Mouse (Mus musculus): ENCODE data around the gene Olfr49. TPM values are rescaled to one million over a fixed set of nuclear protein-coding genes. Genes with fewer than 3 reads are reported as not detected.
"Not testable (repeated sequence)": the region's sequence is repeated elsewhere in the genome, so short reads cannot be mapped to it uniquely, and the experiment has no call there.

Olfr49 gene
- polyA plus RNA-seq, 1 experiment from 2014 or later, result not detected

GRCm38 (mm10) chr14:54234231-54235040 is 50.3 kb downstream of the Olfr49 start:
- ATAC-seq (ENCODE audit: low FRiP score), result no peak
- peaks cover 13% of the 10 kb centered on the region for H3K36me3 ChIP-seq (replicated peaks; ENCODE audit: control insufficient read depth, insufficient read depth)
- H3K27me3 ChIP-seq (ENCODE audit: control insufficient read depth, insufficient read depth, low read length), result no peaks in the 10 kb centered on the region
- no peak for DNase-seq (ENCODE audit: low spot score)
- no peaks in the 10 kb centered on the region for H3K9me3 ChIP-seq (ENCODE audit: control insufficient read depth, low read length)
- H3K4me3 ChIP-seq (replicated peaks; ENCODE audit: low read length), result no peak overlapping the region
- H3K9ac ChIP-seq, result no peak overlapping the region
- 69% methylated on average over 20 of the region's 20 CpGs for WGBS
- H3K4me2 ChIP-seq (replicated peaks), result no peak overlapping the region
- peak overlapping the region; percentile 15; the same call in 1 of the 2 replicates for H3K27ac ChIP-seq
- peaks cover 4% of the 10 kb centered on the region; the same call in 1 of the 2 replicates for H3K4me1 ChIP-seq (replicated peaks; ENCODE audit: control insufficient read depth, insufficient read depth, low read length)

GRCm38 (mm10) chr14:54233559-54234143 is 51.1 kb downstream of the Olfr49 start:
- H3K27ac ChIP-seq, result peak overlapping the region; percentile 74; the same call in 1 of the 2 replicates
- no peaks in the 10 kb centered on the region for H3K9me3 ChIP-seq (ENCODE audit: control insufficient read depth, low read length)
- H3K4me2 ChIP-seq (replicated peaks), result no peak overlapping the region
- H3K9ac ChIP-seq, result no peak overlapping the region
- no peak for ATAC-seq (ENCODE audit: low FRiP score)
- H3K27me3 ChIP-seq (ENCODE audit: control insufficient read depth, insufficient read depth, low read length), result no peaks in the 10 kb centered on the region
- peaks cover 12% of the 10 kb centered on the region for H3K4me1 ChIP-seq (replicated peaks; ENCODE audit: control insufficient read depth, insufficient read depth, low read length)
- DNase-seq (ENCODE audit: low spot score), result no peak
- H3K4me3 ChIP-seq (replicated peaks; ENCODE audit: low read length), result no peak overlapping the region
- WGBS, result 74% methylated on average over 16 of the region's 16 CpGs
- peaks cover 13% of the 10 kb centered on the region for H3K36me3 ChIP-seq (replicated peaks; ENCODE audit: control insufficient read depth, insufficient read depth)

- no peak for ATAC-seq (ENCODE audit: low FRiP score)
- 42% methylated on average over 9 of the region's 9 CpGs for WGBS
- Histone ChIP-seq H3K4me3 (replicated peaks; ENCODE audit: low read length) (no peak overlapping the region), H3K9ac (no peak overlapping the region), H3K27me3 (ENCODE audit: control insufficient read depth, insufficient read depth, low read length) (no peaks in the 10 kb centered on the region), H3K4me1 (replicated peaks; ENCODE audit: control insufficient read depth, insufficient read depth, low read length) (peaks cover 18% of the 10 kb centered on the region), H3K4me2 (replicated peaks) (no peak overlapping the region), H3K9me3 (ENCODE audit: control insufficient read depth, low read length) (no peaks in the 10 kb centered on the region), H3K36me3 (replicated peaks; ENCODE audit: control insufficient read depth, insufficient read depth) (peaks cover 13% of the 10 kb centered on the region), H3K27ac (peak overlapping the region; percentile 74)
- no peak for DNase-seq (ENCODE audit: low spot score)
Observed at GRCm38 (mm10) chr14:54232811-54233558, 51.8 kb downstream of the Olfr49 start.

GRCm38 (mm10) chr14:54232143-54232542 is 52.6 kb downstream of the Olfr49 start:
- no peak overlapping the region for H3K4me3 ChIP-seq (replicated peaks; ENCODE audit: low read length)
- H3K27me3 ChIP-seq (ENCODE audit: control insufficient read depth, insufficient read depth, low read length), result no peaks in the 10 kb centered on the region
- H3K4me1 ChIP-seq (replicated peaks; ENCODE audit: control insufficient read depth, insufficient read depth, low read length), result peaks cover 18% of the 10 kb centered on the region
- no peak overlapping the region for H3K9ac ChIP-seq
- peak overlapping the region; percentile 54; the same call in 1 of the 2 replicates for H3K27ac ChIP-seq
- H3K4me2 ChIP-seq (replicated peaks), result no peak overlapping the region
- peaks cover 13% of the 10 kb centered on the region for H3K36me3 ChIP-seq (replicated peaks; ENCODE audit: control insufficient read depth, insufficient read depth)
- ATAC-seq (ENCODE audit: low FRiP score) (no peak), DNase-seq (ENCODE audit: low spot score) (no peak)
- WGBS, result 43% methylated on average over 9 of the region's 9 CpGs
- H3K9me3 ChIP-seq (ENCODE audit: control insufficient read depth, low read length), result no peaks in the 10 kb centered on the region

- ATAC-seq (ENCODE audit: low FRiP score) (no peak), DNase-seq (ENCODE audit: low spot score) (no peak)
- no peaks in the 10 kb centered on the region for H3K27me3 ChIP-seq (ENCODE audit: control insufficient read depth, insufficient read depth, low read length)
- H3K4me2 ChIP-seq (replicated peaks), result no peak overlapping the region
- no peak overlapping the region for H3K9ac ChIP-seq
- H3K36me3 ChIP-seq (replicated peaks; ENCODE audit: control insufficient read depth, insufficient read depth), result peaks cover 13% of the 10 kb centered on the region
- no peak overlapping the region for H3K27ac ChIP-seq
- WGBS, result 84% methylated on average over 20 of the region's 21 CpGs
- H3K4me3 ChIP-seq (replicated peaks; ENCODE audit: low read length), result no peak overlapping the region
- H3K4me1 ChIP-seq (replicated peaks; ENCODE audit: control insufficient read depth, insufficient read depth, low read length), result peaks cover 18% of the 10 kb centered on the region
- H3K9me3 ChIP-seq (ENCODE audit: control insufficient read depth, low read length), result no peaks in the 10 kb centered on the region
Observed at GRCm38 (mm10) chr14:54231176-54231956, 53.4 kb downstream of the Olfr49 start.

- ATAC-seq (ENCODE audit: low FRiP score), result no peak
Observed at GRCm38 (mm10) chr14:54230638-54231150, 54.0 kb downstream of the Olfr49 start.

GRCm38 (mm10) chr14:54229849-54230248 is 54.9 kb downstream of the Olfr49 start:
- ATAC-seq (ENCODE audit: low FRiP score); H3K4me3 ChIP-seq (replicated peaks; ENCODE audit: low read length); H3K27me3 ChIP-seq (ENCODE audit: control insufficient read depth, insufficient read depth, low read length); H3K9me3 ChIP-seq (ENCODE audit: control insufficient read depth, low read length); H3K4me2 ChIP-seq (replicated peaks); DNase-seq (ENCODE audit: low spot score); H3K27ac ChIP-seq; H3K36me3 ChIP-seq (replicated peaks; ENCODE audit: control insufficient read depth, insufficient read depth); H3K9ac ChIP-seq: not testable (repeated sequence)
- peaks cover 22% of the 10 kb centered on the region for H3K4me1 ChIP-seq (replicated peaks; ENCODE audit: control insufficient read depth, insufficient read depth, low read length)
- 87% methylated on average over 3 of the region's 4 CpGs for WGBS

More at GRCm38 (mm10) chr14:54230638-54231150, 54.0 kb downstream of the Olfr49 start:
- H3K9ac ChIP-seq, result no peak overlapping the region
- DNase-seq (ENCODE audit: low spot score), result no peak
- H3K27ac ChIP-seq, result no peak overlapping the region
- peaks cover 13% of the 10 kb centered on the region for H3K36me3 ChIP-seq (replicated peaks; ENCODE audit: control insufficient read depth, insufficient read depth)
- no peak overlapping the region for H3K4me3 ChIP-seq (replicated peaks; ENCODE audit: low read length)
- H3K4me1 ChIP-seq (replicated peaks; ENCODE audit: control insufficient read depth, insufficient read depth, low read length), result peaks cover 20% of the 10 kb centered on the region
- H3K9me3 ChIP-seq (ENCODE audit: control insufficient read depth, low read length), result no peaks in the 10 kb centered on the region
- H3K27me3 ChIP-seq (ENCODE audit: control insufficient read depth, insufficient read depth, low read length), result no peaks in the 10 kb centered on the region
- 80% methylated on average over 14 of the region's 14 CpGs for WGBS
- H3K4me2 ChIP-seq (replicated peaks), result no peak overlapping the region

GRCm38 (mm10) chr14:54228933-54229713 is 55.6 kb downstream of the Olfr49 start:
- peak overlapping the region; percentile 20 for H3K4me3 ChIP-seq (replicated peaks; ENCODE audit: low read length)
- H3K4me1 ChIP-seq (replicated peaks; ENCODE audit: control insufficient read depth, insufficient read depth, low read length), result peaks cover 22% of the 10 kb centered on the region
- no peaks in the 10 kb centered on the region for H3K36me3 ChIP-seq (replicated peaks; ENCODE audit: control insufficient read depth, insufficient read depth)
- ATAC-seq (ENCODE audit: low FRiP score), result peak; percentile 28
- no peak for DNase-seq (ENCODE audit: low spot score)
- 9% methylated on average over 25 of the region's 25 CpGs for WGBS
- H3K27me3 ChIP-seq (ENCODE audit: control insufficient read depth, insufficient read depth, low read length), result no peaks in the 10 kb centered on the region
- H3K9ac ChIP-seq, result peak overlapping the region; percentile 58
- H3K4me2 ChIP-seq (replicated peaks), result peak overlapping the region; percentile 54
- peak overlapping the region; percentile 79 for H3K27ac ChIP-seq
- no peaks in the 10 kb centered on the region for H3K9me3 ChIP-seq (ENCODE audit: control insufficient read depth, low read length)

Measured in hindbrain, embryonic 14.5 days (tissue).